Comparison of ENCODE assay signal across 15 mouse cellular contexts in genomic region chr3:37977453-37977852, GRCm38 (mm10).
DNase-seq lines count a peak whose midpoint lies in the region; ATAC-seq and TF ChIP-seq lines count a peak whose summit lies in the region.
"Had no signal": no experiment of that assay in that cellular context is flagged by ENCODE, and none has a peak within 500 bp of the region (broad histone marks: within the 10 kb centered on the region; RNA-seq: fewer than 3 reads in every experiment).

No protein-coding gene starts in this region.

- POLR2A ChIA-PET in Patski (lab: Charles Lee), result interaction anchor here (0.6 to 1.1 kb wide), 2 partner anchors 152 to 296 kb away, joined by 3 read pairs; no protein-coding TSS in a partner anchor

- ATAC-seq in heart, embryonic 11.5 days (replicated peaks; ENCODE audit: insufficient number of reproducible peaks, low FRiP score, low TSS enrichment), result no peak
- ATAC-seq in lung, embryonic 16.5 days (ENCODE audit: low read depth), result no peak
- no peak for ATAC-seq in Patski
- no peak for ATAC-seq in limb, embryonic 12.5 days (ENCODE audit: insufficient number of reproducible peaks, insufficient read depth, low FRiP score, low TSS enrichment, low read depth)
- ATAC-seq in forebrain, embryonic 16.5 days, result no peak
- ATAC-seq: forebrain, embryonic 14.5 days had no signal

- no peak overlapping the region for H3K4me3 ChIP-seq in heart, embryonic 11.5 days (ENCODE audit: low read depth, low read length)
- H3K4me3 ChIP-seq in lung, embryonic 16.5 days (ENCODE audit: low read length), result no peak overlapping the region
- H3K4me3 ChIP-seq in limb, embryonic 12.5 days (replicated peaks), result no peak overlapping the region
- H3K4me3 ChIP-seq in forebrain, embryonic 16.5 days (replicated peaks; ENCODE audit: low read length), result no peak overlapping the region

- H3K9me3 ChIP-seq in heart, embryonic 11.5 days (replicated peaks; ENCODE audit: control insufficient read depth, low read length), result no peaks in the 10 kb centered on the region
- no peaks in the 10 kb centered on the region for H3K9me3 ChIP-seq in lung, embryonic 16.5 days (ENCODE audit: control insufficient read depth, low read length)
- H3K9me3 ChIP-seq in limb, embryonic 12.5 days, result no peaks in the 10 kb centered on the region
- H3K9me3 ChIP-seq in forebrain, embryonic 16.5 days (ENCODE audit: control insufficient read depth, low read length), result no peaks in the 10 kb centered on the region

- DNase-seq in heart, adult 11 months, result peak; percentile 86
- no peak for DNase-seq in lung, postnatal 25 days (ENCODE audit: low spot score)
- no peak for DNase-seq in Patski (ENCODE audit: low read depth, low spot score)
- DNase-seq in adipocyte (ENCODE audit: low spot score), result no peak
- DNase-seq: adrenal gland, adult 8-10 months; gastrocnemius, postnatal 14 days; kidney, adult 9 months had no signal

- in situ Hi-C loops in Patski (cut with MboI; ENCODE audit: low pct_unique_long_range_greater_than_20kb), result no loop called here

- no peaks in the 10 kb centered on the region for H3K36me3 ChIP-seq in heart, embryonic 11.5 days (ENCODE audit: control insufficient read depth, insufficient read depth, low read length)
- no peaks in the 10 kb centered on the region for H3K36me3 ChIP-seq in lung, embryonic 16.5 days (ENCODE audit: control insufficient read depth, insufficient read depth, low read length)
- no peaks in the 10 kb centered on the region for H3K36me3 ChIP-seq in limb, embryonic 12.5 days
- no peaks in the 10 kb centered on the region for H3K36me3 ChIP-seq in forebrain, embryonic 16.5 days (ENCODE audit: control insufficient read depth, insufficient read depth)

- H3K27me3 ChIP-seq in heart, embryonic 11.5 days (ENCODE audit: control insufficient read depth, insufficient read depth, low read length), result no peaks in the 10 kb centered on the region
- H3K27me3 ChIP-seq in lung, embryonic 16.5 days (ENCODE audit: control insufficient read depth, insufficient read depth, low read depth, low read length), result no peaks in the 10 kb centered on the region
- H3K27me3 ChIP-seq in Patski, result no peaks in the 10 kb centered on the region
- no peaks in the 10 kb centered on the region for H3K27me3 ChIP-seq in limb, embryonic 12.5 days
- H3K27me3 ChIP-seq in forebrain, embryonic 16.5 days (replicated peaks; ENCODE audit: control insufficient read depth, insufficient read depth, low read length), result no peaks in the 10 kb centered on the region
- H3K27me3 ChIP-seq: CH12.LX had no signal

- CTCF ChIA-PET in Patski (lab: Charles Lee), result interaction anchor here (0.9 to 3.0 kb wide), 6 partner anchors 10 to 92 kb away, joined by 3 to 9 read pairs (median 3); no protein-coding TSS in a partner anchor

- 0 out of 2 replicates have a peak, but pooled peaks cover 5% of the 10 kb centered on the region for H3K4me1 ChIP-seq in heart, embryonic 11.5 days (ENCODE audit: control insufficient read depth, insufficient read depth, low read length)
- H3K4me1 ChIP-seq in lung, embryonic 16.5 days (replicated peaks; ENCODE audit: control insufficient read depth, insufficient read depth, low read length), result peaks cover 14% of the 10 kb centered on the region
- H3K4me1 ChIP-seq in limb, embryonic 12.5 days (replicated peaks), result peaks cover 38% of the 10 kb centered on the region
- H3K4me1 ChIP-seq in forebrain, embryonic 16.5 days (replicated peaks; ENCODE audit: control insufficient read depth, insufficient read depth, low read length), result peaks cover 4% of the 10 kb centered on the region; the same call in 1 of the 2 replicates

- H3K9ac ChIP-seq in heart, embryonic 11.5 days (ENCODE audit: low read depth, low read length), result no peak overlapping the region
- H3K9ac ChIP-seq in lung, embryonic 16.5 days (ENCODE audit: low read length), result no peak overlapping the region
- no peak overlapping the region for H3K9ac ChIP-seq in limb, embryonic 12.5 days (replicated peaks)
- H3K9ac ChIP-seq in forebrain, embryonic 16.5 days (replicated peaks; ENCODE audit: low read depth, low read length), result no peak overlapping the region

- no peak overlapping the region for H3K4me2 ChIP-seq in heart, embryonic 11.5 days
- H3K4me2 ChIP-seq in lung, embryonic 16.5 days (ENCODE audit: low read depth, low read length), result no peak overlapping the region
- no peak overlapping the region for H3K4me2 ChIP-seq in limb, embryonic 12.5 days
- no peak overlapping the region for H3K4me2 ChIP-seq in forebrain, embryonic 16.5 days (ENCODE audit: low read length)

- peak; percentile 40 for TF ChIP-seq CTCF in Patski (IDR thresholded peaks at IDR 0.05)

- H3K27ac ChIP-seq in heart, embryonic 11.5 days (ENCODE audit: low read depth, low read length), result no peak overlapping the region
- H3K27ac ChIP-seq in lung, embryonic 16.5 days (ENCODE audit: low read length), result peak overlapping the region; percentile 7
- peak overlapping the region; percentile 53; the same call in 1 of the 2 replicates for H3K27ac ChIP-seq in limb, embryonic 12.5 days
- H3K27ac ChIP-seq in forebrain, embryonic 16.5 days (ENCODE audit: low read length), result no peak overlapping the region
- H3K27ac ChIP-seq: hindbrain, embryonic 14.5 days; layer of hippocampus, adult 2 months had no signal

- 66% methylated on average over 3 of the region's 3 CpGs for WGBS in heart, embryonic 11.5 days (ENCODE audit: insufficient replicate concordance)
- WGBS in lung, embryonic 16.5 days, result 47% methylated on average over 3 of the region's 3 CpGs
- 47% methylated on average over 3 of the region's 3 CpGs for WGBS in limb, embryonic 12.5 days
- 60% methylated on average over 3 of the region's 3 CpGs for WGBS in forebrain, embryonic 16.5 days

Comparison
In these comparisons a context has a peak if more than half of its experiments do, and no peak if none do; other contexts are left out.
1. H3K27ac ChIP-seq: peak in lung, embryonic 16.5 days (single experiment) and limb, embryonic 12.5 days (single experiment); none in heart, embryonic 11.5 days (single experiment) and forebrain, embryonic 16.5 days (single experiment).